In genomic region chr8:108718031-108718430, GRCm38 (mm10) we compare ENCODE assay signal across 9 mouse cellular contexts.
DNase-seq lines count a peak whose midpoint lies in the region; ATAC-seq and TF ChIP-seq lines count a peak whose summit lies in the region.
"Had no signal": no experiment of that assay in that cellular context is flagged by ENCODE, and none has a peak within 500 bp of the region (broad histone marks: within the 10 kb centered on the region; RNA-seq: fewer than 3 reads in every experiment).

No protein-coding gene starts in this region.

- H3K9ac ChIP-seq in heart, embryonic 13.5 days = peak overlapping the region; percentile 58
- H3K9ac ChIP-seq in forebrain, embryonic 11.5 days (ENCODE audit: low read length) = no peak overlapping the region
- H3K9ac ChIP-seq in midbrain, postnatal 0 days (replicated peaks; ENCODE audit: low read length, poor library complexity, severe bottlenecking) = peak overlapping the region; percentile 52

- H3K4me1 ChIP-seq in heart, embryonic 13.5 days = peaks cover 83% of the 10 kb centered on the region
- peaks cover 38% of the 10 kb centered on the region for H3K4me1 ChIP-seq in forebrain, embryonic 11.5 days (replicated peaks; ENCODE audit: control insufficient read depth, insufficient read depth, low read length)
- peaks cover 4% of the 10 kb centered on the region; the same call in 1 of the 2 replicates for H3K4me1 ChIP-seq in midbrain, postnatal 0 days (ENCODE audit: insufficient read depth, low read length)

- peak overlapping the region; percentile 96 for H3K4me2 ChIP-seq in heart, embryonic 13.5 days
- H3K4me2 ChIP-seq in forebrain, embryonic 11.5 days (ENCODE audit: low read depth, low read length, severe bottlenecking) = no peak overlapping the region; the same call in 1 of the 2 replicates
- peak overlapping the region; percentile 99 for H3K4me2 ChIP-seq in midbrain, postnatal 0 days (ENCODE audit: low read depth, low read length, poor library complexity, severe bottlenecking)

- intact Hi-C loops in heart, postnatal 14 days (cut with DNase I) = no loop called here

- no peaks in the 10 kb centered on the region for H3K9me3 ChIP-seq in heart, embryonic 13.5 days
- no peaks in the 10 kb centered on the region for H3K9me3 ChIP-seq in forebrain, embryonic 11.5 days (ENCODE audit: control insufficient read depth, low read length)
- H3K9me3 ChIP-seq in midbrain, postnatal 0 days (ENCODE audit: low read length) = no peaks in the 10 kb centered on the region

- WGBS in heart, embryonic 13.5 days = 39% methylated on average over 6 of the region's 6 CpGs
- WGBS in forebrain, embryonic 11.5 days = 28% methylated on average over 6 of the region's 6 CpGs
- 32% methylated on average over 6 of the region's 6 CpGs for WGBS in midbrain, postnatal 0 days

- TF ChIP-seq CTCF in midbrain, postnatal 0 days (IDR thresholded peaks at IDR 0.05) = no peak

- peak overlapping the region; percentile 32; the same call in 1 of the 2 replicates for H3K27ac ChIP-seq in heart, embryonic 13.5 days (replicated peaks)
- H3K27ac ChIP-seq in forebrain, embryonic 11.5 days (ENCODE audit: low read depth, low read length) = no peak overlapping the region
- peak overlapping the region; percentile 100 for H3K27ac ChIP-seq in midbrain, postnatal 0 days (ENCODE audit: low read depth, low read length)
- H3K27ac ChIP-seq: heart, adult 2 months had no signal

- no peak for ATAC-seq in heart, embryonic 13.5 days (ENCODE audit: extremely low read depth, insufficient number of reproducible peaks, low FRiP score, low TSS enrichment)
- 0 out of 2 replicates have a peak, but pooled peaks have one; percentile 21 for ATAC-seq in forebrain, embryonic 11.5 days (replicated peaks; ENCODE audit: low FRiP score)
- no peak for ATAC-seq in midbrain, postnatal 0 days (ENCODE audit: low FRiP score)

- H3K27me3 ChIP-seq in heart, embryonic 13.5 days (replicated peaks) = no peaks in the 10 kb centered on the region
- peaks cover 3% of the 10 kb centered on the region; the same call in 1 of the 2 replicates for H3K27me3 ChIP-seq in forebrain, embryonic 11.5 days (ENCODE audit: control insufficient read depth, insufficient read depth, low read length)
- no peaks in the 10 kb centered on the region for H3K27me3 ChIP-seq in midbrain, postnatal 0 days (ENCODE audit: insufficient read depth, low read length)

- no peaks in the 10 kb centered on the region for H3K36me3 ChIP-seq in heart, embryonic 13.5 days
- no peaks in the 10 kb centered on the region for H3K36me3 ChIP-seq in forebrain, embryonic 11.5 days (ENCODE audit: control insufficient read depth, insufficient read depth, low read length)
- no peaks in the 10 kb centered on the region for H3K36me3 ChIP-seq in midbrain, postnatal 0 days (ENCODE audit: insufficient read depth, low read length)

- peak overlapping the region; percentile 18; the same call in 1 of the 2 replicates for H3K4me3 ChIP-seq in heart, embryonic 13.5 days
- no peak overlapping the region for H3K4me3 ChIP-seq in forebrain, embryonic 11.5 days (ENCODE audit: low read depth, low read length)
- peak overlapping the region; percentile 78 for H3K4me3 ChIP-seq in midbrain, postnatal 0 days (ENCODE audit: low read depth, low read length)
- H3K4me3 ChIP-seq: heart, adult 2 months had no signal

- no peak for DNase-seq in heart, postnatal 14 days
- DNase-seq in forebrain, embryonic 11.5 days (ENCODE audit: low spot score) = no peak
- DNase-seq in kidney, postnatal 14 days = peak; percentile 37
- DNase-seq in midbrain, postnatal 0 days (ENCODE audit: low spot score) = no peak
- DNase-seq in embryo, embryonic 10.5 days (ENCODE audit: low spot score) = no peak
- DNase-seq in embryo, embryonic 10 days (ENCODE audit: low spot score) = no peak
- DNase-seq in spleen, postnatal 10 days (ENCODE audit: low spot score in 2 of 2) = no peak
